Mouse (Mus musculus): ENCODE measurements around the gene Vav2. TPM values are rescaled to one million over a fixed set of nuclear protein-coding genes. Genes with fewer than 3 reads are reported as not detected.

The Vav2 gene
- 20.3 and 29.8 TPM in 2 replicates for polyA plus RNA-seq (2012; rRNA removed; ENCODE audit: low replicate concordance)

DNA sequence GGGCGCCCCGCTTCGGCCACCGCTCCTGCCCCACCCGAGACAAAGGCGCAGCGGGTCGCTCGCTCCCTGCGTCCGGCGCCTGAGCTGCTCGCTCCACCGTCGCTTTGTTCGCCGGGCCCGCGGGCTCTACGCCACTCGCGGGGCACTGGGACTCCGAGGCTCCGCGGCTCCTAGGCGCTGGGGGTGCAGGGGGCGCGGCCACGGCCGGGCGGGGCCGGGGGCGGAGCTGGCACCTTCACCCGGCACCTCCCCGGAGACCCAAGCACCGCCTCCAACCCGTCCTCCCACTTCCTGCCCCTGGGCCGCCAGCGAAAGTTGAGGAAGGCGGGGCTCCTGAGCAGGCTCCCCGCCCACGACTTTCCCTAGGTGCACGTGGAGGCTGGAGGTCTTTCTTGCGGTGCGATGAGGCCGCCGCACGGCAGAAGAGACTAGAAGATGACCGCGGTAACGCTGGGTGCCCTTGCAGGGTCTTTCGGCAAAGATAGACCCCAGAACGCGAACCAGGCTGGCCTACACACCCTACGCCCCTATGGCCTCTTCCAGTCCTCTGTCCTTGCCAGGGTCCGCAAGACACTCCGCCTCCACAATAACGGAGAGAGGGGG lies at the start of gene Vav2:
Gene Vav2 (minus strand): TSS at position 179 of the 603 bp plus-strand sequence.

GRCm38 (mm10) chr2:27441767-27442707 lies 15.2 kb upstream of the Vav2 start, which contains the start of gene Brd3os:
Gene Brd3os (plus strand): TSS chr2:27442324.

DNA sequence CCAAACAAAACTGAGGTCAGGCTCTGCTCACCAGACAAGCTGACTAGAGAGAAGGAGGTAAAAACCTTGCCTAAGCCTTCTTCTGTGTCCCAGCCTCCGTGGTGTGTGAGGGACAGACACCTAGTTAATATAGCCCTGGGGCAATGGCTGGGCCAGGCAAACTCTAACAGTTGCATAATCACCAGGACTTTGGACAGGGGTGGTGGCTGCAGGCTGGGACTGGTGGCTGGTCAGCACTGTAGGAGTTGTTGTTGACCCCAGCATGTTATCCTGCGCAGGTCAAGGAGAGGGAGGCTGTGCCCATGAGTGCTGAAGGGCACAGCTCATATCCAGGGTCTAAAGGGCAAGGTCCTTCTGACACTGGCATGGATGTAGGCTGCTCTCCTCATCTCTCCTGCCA lies 178.6 kb downstream of the Vav2 start, which contains the start of gene Sardh:
Gene Sardh (minus strand): TSS at position 127 of the 400 bp plus-strand sequence.

Other genes with a start within 250 kb of the Vav2 start
- 40.4 and 46.3 TPM in 2 replicates for gene Sardh, start 178.7 kb downstream of the Vav2 start, polyA plus RNA-seq (2012; rRNA removed; ENCODE audit: low replicate concordance)
- 4.1 and 18.6 TPM in 2 replicates for gene Brd3os, start 15.3 kb upstream of the Vav2 start, polyA plus RNA-seq (2012; rRNA removed; ENCODE audit: low replicate concordance)
- 14.4 and 28.5 TPM in 2 replicates for gene Brd3, start 80.6 kb upstream of the Vav2 start, polyA plus RNA-seq (2012; rRNA removed; ENCODE audit: low replicate concordance)
- 18.5 and 40.8 TPM in 2 replicates for gene Wdr5, start 88.1 kb upstream of the Vav2 start, polyA plus RNA-seq (2012; rRNA removed; ENCODE audit: low replicate concordance)
- gene Rxra, start 249.4 kb upstream of the Vav2 start, polyA plus RNA-seq (2012; rRNA removed; ENCODE audit: low replicate concordance), result 83.8 and 120 TPM in 2 replicates